8 mouse cellular contexts compared by ENCODE assay signal in genomic region chr9:106789363-106789762, GRCm38 (mm10). TPM values are rescaled to one million over a fixed set of nuclear protein-coding genes. Genes with fewer than 3 reads are reported as not detected.
DNase-seq lines count a peak whose midpoint lies in the region; ATAC-seq and TF ChIP-seq lines count a peak whose summit lies in the region.

No protein-coding gene starts in this region.

- H3K36me3 ChIP-seq in spleen, adult 2 months (ENCODE audit: control insufficient read depth, insufficient read depth, low read length): no peaks in the 10 kb centered on the region
- H3K36me3 ChIP-seq in forebrain, embryonic 12.5 days (replicated peaks): no peaks in the 10 kb centered on the region
- no peaks in the 10 kb centered on the region for H3K36me3 ChIP-seq in liver, embryonic 13.5 days
- H3K36me3 ChIP-seq in stomach, embryonic 15.5 days: no peaks in the 10 kb centered on the region

- peak overlapping the region; percentile 99 for H3K9ac ChIP-seq in forebrain, embryonic 12.5 days
- peak overlapping the region; percentile 97 for H3K9ac ChIP-seq in liver, embryonic 13.5 days
- H3K9ac ChIP-seq in stomach, embryonic 15.5 days: peak overlapping the region; percentile 97; the same call in 1 of the 2 replicates

- H3K27me3 ChIP-seq in spleen, adult 2 months (ENCODE audit: control insufficient read depth, insufficient read depth, low read length): no peaks in the 10 kb centered on the region
- 0 out of 2 replicates have a peak, but pooled peaks cover 4% of the 10 kb centered on the region for H3K27me3 ChIP-seq in forebrain, embryonic 12.5 days
- 0 out of 2 replicates have a peak, but pooled peaks cover 3% of the 10 kb centered on the region for H3K27me3 ChIP-seq in liver, embryonic 13.5 days
- no peaks in the 10 kb centered on the region for H3K27me3 ChIP-seq in stomach, embryonic 15.5 days (replicated peaks)

- TF ChIP-seq POLR2A in spleen, adult 2 months (IDR thresholded peaks at IDR 0.05; ENCODE audit: low read depth, low read length): no peak

- H3K9me3 ChIP-seq in forebrain, embryonic 12.5 days: no peaks in the 10 kb centered on the region
- no peaks in the 10 kb centered on the region for H3K9me3 ChIP-seq in liver, embryonic 13.5 days (replicated peaks)
- no peaks in the 10 kb centered on the region for H3K9me3 ChIP-seq in stomach, embryonic 15.5 days

- peaks cover 4% of the 10 kb centered on the region for H3K4me1 ChIP-seq in spleen, adult 2 months (ENCODE audit: control insufficient read depth, insufficient read depth, insufficient read length)
- H3K4me1 ChIP-seq in forebrain, embryonic 12.5 days: peaks cover 15% of the 10 kb centered on the region
- H3K4me1 ChIP-seq in liver, embryonic 13.5 days (replicated peaks): peaks cover 49% of the 10 kb centered on the region
- peaks cover 5% of the 10 kb centered on the region; the same call in 1 of the 2 replicates for H3K4me1 ChIP-seq in stomach, embryonic 15.5 days

- peak overlapping the region; percentile 84 for H3K4me2 ChIP-seq in forebrain, embryonic 12.5 days
- H3K4me2 ChIP-seq in liver, embryonic 13.5 days: peak overlapping the region; percentile 87
- H3K4me2 ChIP-seq in stomach, embryonic 15.5 days: peak overlapping the region; percentile 70

- no peak overlapping the region for H3K27ac ChIP-seq in spleen, adult 2 months (ENCODE audit: insufficient read depth, low read length)
- peak overlapping the region; percentile 90; the same call in 1 of the 2 replicates for H3K27ac ChIP-seq in forebrain, embryonic 12.5 days
- peak overlapping the region; percentile 85; the same call in 1 of the 2 replicates for H3K27ac ChIP-seq in liver, embryonic 13.5 days
- H3K27ac ChIP-seq in stomach, embryonic 15.5 days: peak overlapping the region; percentile 83; the same call in 1 of the 2 replicates

- H3K4me3 ChIP-seq in spleen, adult 2 months (ENCODE audit: extremely low read depth, insufficient read depth, insufficient read length): peak overlapping the region; percentile 97
- H3K4me3 ChIP-seq in forebrain, embryonic 12.5 days (replicated peaks): peak overlapping the region; percentile 97
- peak overlapping the region; percentile 90 for H3K4me3 ChIP-seq in liver, embryonic 13.5 days (replicated peaks)
- peak overlapping the region; percentile 86 for H3K4me3 ChIP-seq in stomach, embryonic 15.5 days (replicated peaks)

- peak; percentile 57 for ATAC-seq in forebrain, embryonic 12.5 days (ENCODE audit: low FRiP score)
- peak; percentile 58 for ATAC-seq in liver, embryonic 13.5 days (ENCODE audit: low read depth)
- no peak for ATAC-seq in stomach, embryonic 15.5 days (ENCODE audit: insufficient read depth, low FRiP score, low read depth)

- intact Hi-C loops in left cerebral cortex, postnatal 36 days (cut with DNase I): no loop called here

- 6% methylated on average over 10 of the region's 10 CpGs for WGBS in spleen, adult 2 months
- WGBS in forebrain, embryonic 12.5 days: 26% methylated on average over 10 of the region's 10 CpGs
- WGBS in liver, embryonic 13.5 days (ENCODE audit: insufficient replicate concordance): 10% methylated on average over 10 of the region's 10 CpGs
- WGBS in stomach, embryonic 15.5 days: 7% methylated on average over 10 of the region's 10 CpGs

- no peak for DNase-seq in spleen, adult 2 months (ENCODE audit: low read depth in 1 of 2, low spot score in 2 of 2)
- no peak for DNase-seq in spleen, postnatal 10 days (ENCODE audit: low spot score in 2 of 2)
- DNase-seq in liver, embryonic 13.5 days: no peak
- DNase-seq in layer of hippocampus, adult 9-10 months (ENCODE audit: low spot score): no peak
- DNase-seq in ovary, postnatal 36 days (ENCODE audit: low spot score): no peak
- DNase-seq in left cerebral cortex, postnatal 36 days (ENCODE audit: low spot score in 2 of 2): no peak

- no peak for TF ChIP-seq CTCF in spleen, adult 2 months (IDR thresholded peaks at IDR 0.05; ENCODE audit: extremely low read depth, insufficient read depth, insufficient read length, insufficient replicate concordance)

RNA-seq across cellular contexts. Expression of gene Rad54l2, which starts 0.4 kb away (rescaled TPM):
- 22.9 and 30.5 TPM in 2 replicates for polyA plus RNA-seq in spleen, adult 2 months (2012; rRNA removed)
- 11.2 and 12.3 TPM in 2 replicates for polyA plus RNA-seq in forebrain, embryonic 12.5 days (2016; fragmentation: Nextera tagmentation; extraction: Ambion mirVana)
- polyA plus RNA-seq in liver, embryonic 13.5 days (2015; fragmentation: Nextera tagmentation; extraction: Ambion mirVana): 1.8 and 2.0 TPM in 2 replicates
- polyA plus RNA-seq in stomach, embryonic 15.5 days (2015; fragmentation: Nextera tagmentation; extraction: Ambion mirVana): 5.8 and 6.2 TPM in 2 replicates
- 10 to 100 TPM; 14.7 to 18.0 TPM for total RNA-seq in left cerebral cortex, postnatal 36 days (2021)

RNA-seq across cellular contexts. Expression of gene Dcaf1, which starts 32.3 kb away (rescaled TPM):
- polyA plus RNA-seq in spleen, adult 2 months (2012; rRNA removed): 7.5 and 8.5 TPM in 2 replicates
- polyA plus RNA-seq in forebrain, embryonic 12.5 days (2016; fragmentation: Nextera tagmentation; extraction: Ambion mirVana): 28.6 and 39.8 TPM in 2 replicates
- 12.0 and 16.6 TPM in 2 replicates for polyA plus RNA-seq in liver, embryonic 13.5 days (2015; fragmentation: Nextera tagmentation; extraction: Ambion mirVana)
- polyA plus RNA-seq in stomach, embryonic 15.5 days (2015; fragmentation: Nextera tagmentation; extraction: Ambion mirVana): 15.9 and 21.6 TPM in 2 replicates
- 10 to 100 TPM; 31.0 to 33.5 TPM for total RNA-seq in left cerebral cortex, postnatal 36 days (2021)
